Mouse (Mus musculus) testis, adult 2 months (tissue): Measurements from ENCODE around the gene Spc24.

Experiments
- CTCF ChIP-seq: fragments of 200-500 bp; IDR thresholded peaks from 2 replicates; pipeline ENCODE4 v1.5.1; 2012; ENCODE audit warnings: low read depth, mild to moderate bottlenecking, inconsistent platforms, low read length, moderate library complexity; ENCODE audit not compliant: control insufficient read depth, insufficient read depth, insufficient replicate concordance
- POLR2A ChIP-seq: fragments of 200-500 bp; IDR thresholded peaks from 2 replicates; pipeline ENCODE4 v1.6.1; 2012; ENCODE audit warnings: low read depth, mild to moderate bottlenecking, inconsistent platforms, low read length, moderate library complexity; ENCODE audit not compliant: control insufficient read depth

DNA sequence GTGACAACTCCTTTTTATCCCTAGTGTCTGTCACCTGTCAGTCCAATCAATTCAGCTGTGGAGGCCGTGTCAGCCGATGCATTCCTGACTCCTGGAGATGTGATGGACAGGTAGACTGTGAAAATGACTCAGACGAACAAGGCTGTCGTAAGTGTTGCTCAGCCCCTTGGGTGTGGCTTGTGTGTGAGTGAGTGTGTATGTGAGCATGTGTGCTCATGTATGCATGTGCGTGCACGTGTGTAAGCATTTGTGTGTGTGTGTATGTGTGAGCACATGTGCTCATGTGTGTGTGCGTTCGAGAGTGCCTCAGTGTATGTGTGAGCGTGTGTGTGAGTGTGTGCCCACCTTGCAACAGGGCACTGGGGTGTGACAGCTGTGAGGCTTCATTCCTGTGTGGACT lies 27.8 kb downstream of the Spc24 start:
- TF ChIP-seq CTCF (no peak), POLR2A (no peak)
